Mouse (Mus musculus) naive thymus-derived CD4-positive, alpha-beta T cell, adult 2 months (primary cell): Measurements from ENCODE around the gene Cfb.
"Not testable (repeated sequence)": the region's sequence is repeated elsewhere in the genome, so short reads cannot be mapped to it uniquely, and the experiment has no call there.

Source experiments
- DNase-seq: peaks from one replicate; pipeline ENCODE4 v3.0.0-alpha.2; 2011; ENCODE audit warnings: low read depth

The Cfb gene

GRCm38 (mm10) chr17:34836856-34837221, 25.5 kb downstream of the Cfb start, which contains the start of the genes Stk19 and Dxo:
Gene Stk19, minus strand, starts transcription at chr17:34836945.
Gene Dxo, plus strand, starts transcription at chr17:34837019.
- DNase-seq, result peak; percentile 97

- DNase-seq, result peak; percentile 29
Measured at GRCm38 (mm10) chr17:34836155-34836855, 26.0 kb downstream of the Cfb start.

GRCm38 (mm10) chr17:34830776-34831175, 31.5 kb downstream of the Cfb start:
- not testable (repeated sequence) for DNase-seq

- no peak for DNase-seq
Measured at GRCm38 (mm10) chr17:34814818-34815370, 47.4 kb downstream of the Cfb start.

- DNase-seq, result peak; percentile 57
Measured at GRCm38 (mm10) chr17:34813747-34814146, 48.6 kb downstream of the Cfb start.

- no peak for DNase-seq
Measured at GRCm38 (mm10) chr17:34811275-34811674, 51.0 kb downstream of the Cfb start.

GRCm38 (mm10) chr17:34810811-34811210, 51.5 kb downstream of the Cfb start:
- not testable (repeated sequence) for DNase-seq

- DNase-seq, result not testable (repeated sequence)
Measured at GRCm38 (mm10) chr17:34810411-34810810, 51.9 kb downstream of the Cfb start.

GRCm38 (mm10) chr17:34808599-34809205, 53.6 kb downstream of the Cfb start:
- DNase-seq, result no peak

GRCm38 (mm10) chr17:34807176-34807575, 55.1 kb downstream of the Cfb start:
- DNase-seq, result no peak
